Mouse (Mus musculus) G1E (cell line): Measurements from ENCODE around the gene Nfu1.

Experiments used
- CTCF ChIP-seq: IDR thresholded peaks from 2 replicates; pipeline ENCODE4 v1.5.1; 2012; ENCODE audit warnings: low read depth, low read length, inconsistent platforms, mixed read lengths
- GATA1 ChIP-seq: IDR thresholded peaks from 2 replicates; pipeline ENCODE4 v1.6.1; 2012; ENCODE audit warnings: borderline replicate concordance, low read length, inconsistent platforms, mixed read lengths
- POLR2AphosphoS5 ChIP-seq: IDR thresholded peaks from 2 replicates; pipeline ENCODE4 v1.6.1; 2012; ENCODE audit warnings: low read depth, low read length, inconsistent platforms; ENCODE audit not compliant: insufficient replicate concordance
- TAL1 ChIP-seq: conservative IDR thresholded peaks from 2 replicates; pipeline ENCODE4 v1.6.1; 2012; ENCODE audit warnings: low read depth, low read length, inconsistent platforms, mixed read lengths

DNA sequence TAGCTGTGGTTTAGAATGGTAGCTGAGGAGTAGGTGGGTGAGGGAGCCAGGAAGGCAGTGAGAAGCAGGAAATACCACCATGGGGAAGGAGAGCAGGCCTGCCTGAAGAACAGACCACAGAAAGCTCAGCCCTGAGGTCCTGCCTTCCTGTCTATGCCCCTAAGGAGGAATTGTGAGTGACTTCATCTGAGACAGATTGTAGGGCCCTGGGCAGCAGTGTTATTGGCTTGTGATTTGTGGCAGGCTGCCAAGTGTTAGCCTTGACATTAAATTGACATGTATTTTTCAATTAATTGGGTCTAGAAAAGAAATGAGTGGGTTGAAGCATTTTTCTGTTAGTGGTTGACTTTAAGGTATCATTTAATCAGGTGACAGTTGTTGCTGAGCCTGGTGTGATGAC, 19.8 kb downstream of the Nfu1 start:
- TF ChIP-seq CTCF (no peak), GATA1 (no peak), POLR2AphosphoS5 (no peak), TAL1 (no peak)
